Mouse (Mus musculus) megakaryocyte-erythroid progenitor cell, adult 5-6 weeks (primary cell): Measurements from ENCODE around the gene Fgf15. TPM values are rescaled to one million over a fixed set of nuclear protein-coding genes. Genes with fewer than 3 reads are reported as not detected.
A peak's percentile ranks its signal among the peaks of the same experiment; 100 is the strongest.

Experiments
- ATAC-seq: replicated peaks from 2 replicates; pipeline ENCODE4 v1.8.0; 2016; ENCODE audit warnings: mild to moderate bottlenecking, inconsistent platforms; ENCODE audit not compliant: severe bottlenecking, poor library complexity, low FRiP score, low TSS enrichment
- total RNA-seq, 2 experiments: library from RNA; stranded (forward) in 1 of 2; stranded (reverse) in 1 of 2; fragments of 200-1000, 215-1000 nt in 1 of 2; fragments of >200 nt in 1 of 2; fragmentation: Nextera tagmentation in 1 of 2; gene quantifications; 2 replicates each; pipeline ENCODE4 v1.2.3; 2014 to 2017

Fgf15 gene
- total RNA-seq, 2 experiments from 2014 or later = 0.52 TPM; not detected in 1

- ATAC-seq = peak; percentile 73
Measured at GRCm38 (mm10) chr7:144928009-144928888, 31.9 kb downstream of the Fgf15 start.

GRCm38 (mm10) chr7:144928889-144929210 lies 32.5 kb downstream of the Fgf15 start:
- no peak for ATAC-seq

GRCm38 (mm10) chr7:144929506-144929905 lies 33.2 kb downstream of the Fgf15 start:
- ATAC-seq = no peak

- no peak for ATAC-seq
Measured at GRCm38 (mm10) chr7:144929931-144930330, 33.6 kb downstream of the Fgf15 start.

GRCm38 (mm10) chr7:144931778-144932177 lies 35.4 kb downstream of the Fgf15 start:
- ATAC-seq = no peak

- ATAC-seq = no peak
Measured at GRCm38 (mm10) chr7:144932389-144932937, 36.1 kb downstream of the Fgf15 start.

- no peak for ATAC-seq
Measured at GRCm38 (mm10) chr7:144933336-144933735, 37.0 kb downstream of the Fgf15 start.

- no peak for ATAC-seq
Measured at GRCm38 (mm10) chr7:144933796-144934195, 37.5 kb downstream of the Fgf15 start.

GRCm38 (mm10) chr7:144934901-144935300 lies 38.6 kb downstream of the Fgf15 start:
- no peak for ATAC-seq

GRCm38 (mm10) chr7:144935563-144935962 lies 39.2 kb downstream of the Fgf15 start:
- ATAC-seq = no peak

- no peak for ATAC-seq
Measured at GRCm38 (mm10) chr7:144936311-144936880, 40.1 kb downstream of the Fgf15 start.

GRCm38 (mm10) chr7:144937490-144937889 lies 41.2 kb downstream of the Fgf15 start:
- ATAC-seq = peak; percentile 69

GRCm38 (mm10) chr7:144937899-144938517 lies 41.7 kb downstream of the Fgf15 start:
- no peak; the same call in 1 of the 2 replicates for ATAC-seq

- ATAC-seq = no peak
Measured at GRCm38 (mm10) chr7:144938661-144939343, 42.5 kb downstream of the Fgf15 start.

- ATAC-seq = no peak
Measured at GRCm38 (mm10) chr7:144939344-144940002, 43.1 kb downstream of the Fgf15 start, which contains the start of gene Ccnd1. Ccnd1 (minus strand) TSS chr7:144939925.

- ATAC-seq = no peak
Measured at GRCm38 (mm10) chr7:144940003-144940571, 43.8 kb downstream of the Fgf15 start.

- no peak for ATAC-seq
Measured at GRCm38 (mm10) chr7:144940585-144940984, 44.3 kb downstream of the Fgf15 start.

GRCm38 (mm10) chr7:144941242-144941831 lies 45.0 kb downstream of the Fgf15 start:
- ATAC-seq = peak; percentile 15
